Mouse (Mus musculus) midbrain, postnatal 0 days (tissue): Measurements from ENCODE around the gene Ggt5. TPM values are rescaled to one million over a fixed set of nuclear protein-coding genes. Genes with fewer than 3 reads are reported as not detected.
A peak's percentile ranks its signal among the peaks of the same experiment; 100 is the strongest.

Experiments
- ATAC-seq: fragments of 200-750 bp; cut with Nextera tagmentation; 2 replicates; pipeline ENCODE4 v1.8.0; 2017; ENCODE audit warnings: moderate number of reproducible peaks, mild to moderate bottlenecking, moderate TSS enrichment, moderate library complexity; ENCODE audit not compliant: low FRiP score
- DNase-seq: peaks from one replicate; pipeline ENCODE4 v3.0.0-alpha.2; 2015; ENCODE audit warnings: low spot score
- H3K27ac ChIP-seq: fragments of 300-500 bp; sonication (generic); 2 replicates; pipeline ENCODE4 v1.5.1; 2014; ENCODE audit warnings: low read depth, mild to moderate bottlenecking, low read length, mixed read lengths
- H3K27me3 ChIP-seq: fragments of 300-500 bp; sonication (generic); 2 replicates; pipeline ENCODE4 v1.6.1; 2014; ENCODE audit warnings: low read length, control low read depth, mixed read lengths; ENCODE audit not compliant: insufficient read depth
- H3K36me3 ChIP-seq: fragments of 300-500 bp; sonication (generic); 2 replicates; pipeline ENCODE4 v1.6.1; 2014; ENCODE audit warnings: low read length, control low read depth, mixed read lengths; ENCODE audit not compliant: insufficient read depth
- H3K4me1 ChIP-seq: fragments of 300-500 bp; sonication (generic); 2 replicates; pipeline ENCODE4 v1.6.1; 2014; ENCODE audit warnings: mild to moderate bottlenecking, control low read depth, antibody characterized with exemption, low read length, mixed read lengths; ENCODE audit not compliant: insufficient read depth
- H3K4me2 ChIP-seq: fragments of 300-500 bp; sonication (generic); 2 replicates; pipeline ENCODE4 v1.6.1; 2014; ENCODE audit warnings: low read depth, mild to moderate bottlenecking, low read length, mixed read lengths; ENCODE audit not compliant: poor library complexity, severe bottlenecking
- H3K4me3 ChIP-seq: fragments of 300-500 bp; sonication (generic); 2 replicates; pipeline ENCODE4 v1.5.1; 2014; ENCODE audit warnings: low read depth, mild to moderate bottlenecking, low read length, moderate library complexity
- H3K9ac ChIP-seq: fragments of 300-500 bp; sonication (generic); replicated peaks from 2 replicates; pipeline ENCODE4 v1.6.1; 2014; ENCODE audit warnings: mild to moderate bottlenecking, low read length, moderate library complexity, mixed read lengths; ENCODE audit not compliant: poor library complexity, severe bottlenecking
- H3K9me3 ChIP-seq: fragments of 300-500 bp; sonication (generic); 2 replicates; pipeline ENCODE4 v1.6.1; 2016; ENCODE audit warnings: low read length, control low read depth
- CTCF ChIP-seq: IDR thresholded peaks from 2 replicates; pipeline ENCODE4 v1.5.1; 2016; ENCODE audit warnings: antibody characterized with exemption, mild to moderate bottlenecking
- WGBS: fragments of 180-500 bp; shearing (Covaris S2); extraction: QIAGEN DNeasy Blood & Tissue Kit; methylation state at CpG from one replicate; pipeline ENCODE4 v1.1.7; 2014; 5-methylcytosine and 5-hydroxymethylcytosine counted together
- polyA plus RNA-seq: library from polyadenylated mRNA; unstranded; fragments of >200 nt; fragmentation: Nextera tagmentation; extraction: Ambion mirVana; gene quantifications from 2 replicates; pipeline ENCODE4 v1.2.1, GENCODE M21; 2015
- total RNA-seq: library from RNA; depleted of rRNA; stranded (reverse); fragments of >200 nt; gene quantifications from 2 replicates; pipeline ENCODE4 v1.2.3, GENCODE M21; 2014

Ggt5 gene
- total and polyA plus RNA-seq, 2 experiments from 2014 or later = 1.3 to 5.8 TPM

- no peak overlapping the region for H3K4me3 ChIP-seq
- no peaks in the 10 kb centered on the region for H3K9me3 ChIP-seq
- 93% methylated on average over 7 of the region's 7 CpGs for WGBS
- ATAC-seq = no peak
- DNase-seq = no peak
- H3K27ac ChIP-seq = no peak overlapping the region
- TF ChIP-seq CTCF = no peak
- no peaks in the 10 kb centered on the region for H3K4me1 ChIP-seq
- peaks cover 8% of the 10 kb centered on the region; the same call in 1 of the 2 replicates for H3K36me3 ChIP-seq
- no peaks in the 10 kb centered on the region for H3K27me3 ChIP-seq
- H3K9ac ChIP-seq = no peak overlapping the region
- H3K4me2 ChIP-seq = no peak overlapping the region
Observed at GRCm38 (mm10) chr10:75641721-75642222, 52.6 kb downstream of the Ggt5 start.

- H3K36me3 ChIP-seq = peaks cover 11% of the 10 kb centered on the region
- no peak overlapping the region for H3K9ac ChIP-seq
- TF ChIP-seq CTCF = no peak
- no peaks in the 10 kb centered on the region for H3K4me1 ChIP-seq
- no peaks in the 10 kb centered on the region for H3K27me3 ChIP-seq
- H3K4me3 ChIP-seq = no peak overlapping the region
- ATAC-seq = no peak
- H3K27ac ChIP-seq = no peak overlapping the region
- H3K9me3 ChIP-seq = no peaks in the 10 kb centered on the region
- no peak for DNase-seq
- no peak overlapping the region for H3K4me2 ChIP-seq
- 81% methylated on average over 9 of the region's 9 CpGs for WGBS
Observed at GRCm38 (mm10) chr10:75642436-75642835, 53.3 kb downstream of the Ggt5 start.

DNA sequence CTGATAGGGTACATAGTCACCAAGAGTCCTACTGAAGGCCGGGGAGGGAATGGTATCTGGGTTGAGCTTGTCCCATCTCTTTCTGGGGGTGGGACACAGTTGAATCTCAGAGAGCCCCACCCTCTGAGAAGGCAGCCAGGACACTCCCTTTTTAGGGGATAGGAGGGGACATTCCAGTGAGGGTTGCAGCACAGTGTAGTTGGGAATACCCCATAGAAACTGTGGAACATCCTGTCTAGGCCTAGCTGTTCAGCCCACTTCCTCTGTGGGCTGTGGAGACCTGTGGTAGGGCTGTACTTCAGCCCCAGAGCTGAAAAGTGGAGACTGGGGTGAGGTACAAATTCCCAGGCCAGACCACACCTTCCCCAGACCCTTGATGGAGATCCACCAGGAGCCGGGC, 53.8 kb downstream of the Ggt5 start:
- ATAC-seq (no peak), DNase-seq (no peak)
- H3K4me2 ChIP-seq = no peak overlapping the region
- H3K9me3 ChIP-seq = no peaks in the 10 kb centered on the region
- H3K27ac ChIP-seq = no peak overlapping the region
- TF ChIP-seq CTCF = no peak
- H3K9ac ChIP-seq = no peak overlapping the region
- H3K36me3 ChIP-seq = peaks cover 11% of the 10 kb centered on the region
- H3K4me3 ChIP-seq = no peak overlapping the region
- H3K27me3 ChIP-seq = no peaks in the 10 kb centered on the region
- 96% methylated on average over 2 of the region's 2 CpGs for WGBS
- H3K4me1 ChIP-seq = no peaks in the 10 kb centered on the region

DNA sequence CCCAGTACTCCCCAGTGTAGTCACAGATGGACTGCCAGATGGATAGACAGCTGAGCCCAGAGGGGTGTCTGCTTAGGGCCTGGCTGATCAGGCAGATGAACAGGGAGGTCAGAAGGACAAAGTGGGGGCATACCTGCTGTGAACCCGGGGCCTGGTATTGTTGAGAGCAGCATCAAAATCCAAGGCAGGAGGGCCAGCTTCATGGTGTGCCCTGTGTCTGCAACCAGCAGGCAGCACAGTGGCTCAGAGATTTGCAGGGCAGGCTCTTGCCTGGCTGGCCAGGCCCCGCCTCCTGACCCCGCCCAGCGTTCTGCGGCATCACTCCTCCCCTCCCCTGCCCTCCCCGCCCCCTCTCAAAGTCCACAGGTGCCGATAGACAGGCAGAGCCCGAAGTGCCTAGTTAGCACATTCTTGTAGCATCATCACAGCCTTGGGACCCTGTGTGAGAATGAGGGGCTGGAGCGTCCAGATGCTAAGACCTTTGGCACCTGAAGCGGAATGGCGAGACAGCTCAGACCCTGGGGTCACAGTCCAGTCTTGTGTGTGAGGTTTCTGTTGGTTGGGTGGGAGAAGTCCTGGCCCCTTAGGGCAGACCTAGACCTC, 54.7 kb downstream of the Ggt5 start, which contains the start of gene Susd2:
Gene Susd2 (minus strand): TSS at position 268 of the 603 bp plus-strand sequence.
- ATAC-seq (peak; percentile 55), DNase-seq (peak; percentile 57)
- WGBS = 6% methylated on average over 11 of the region's 11 CpGs
- Histone ChIP-seq H3K27me3 (no peaks in the 10 kb centered on the region), H3K4me3 (no peak within 1 kb of the TSS), H3K9ac (0 out of 2 replicates have a peak within 1 kb of the TSS, but pooled peaks have one; percentile 19), H3K27ac (peak within 1 kb of the TSS; percentile 38; the same call in 1 of the 2 replicates), H3K4me1 (no peaks in the 10 kb centered on the region), H3K9me3 (no peaks in the 10 kb centered on the region), H3K4me2 (peak within 1 kb of the TSS; percentile 20), H3K36me3 (peaks cover 19% of the 10 kb centered on the region)
- TF ChIP-seq CTCF = no peak

- H3K9me3 ChIP-seq = no peaks in the 10 kb centered on the region
- no peak for ATAC-seq
- H3K4me1 ChIP-seq = no peaks in the 10 kb centered on the region
- H3K4me2 ChIP-seq = no peak overlapping the region
- peaks cover 36% of the 10 kb centered on the region for H3K36me3 ChIP-seq
- H3K4me3 ChIP-seq = no peak overlapping the region
- TF ChIP-seq CTCF = no peak
- H3K27ac ChIP-seq = no peak overlapping the region
- WGBS = 94% methylated on average over 8 of the region's 8 CpGs
- DNase-seq = no peak
- H3K9ac ChIP-seq = no peak overlapping the region
- no peaks in the 10 kb centered on the region for H3K27me3 ChIP-seq
Observed at GRCm38 (mm10) chr10:75645616-75646015, 56.5 kb downstream of the Ggt5 start.

DNA sequence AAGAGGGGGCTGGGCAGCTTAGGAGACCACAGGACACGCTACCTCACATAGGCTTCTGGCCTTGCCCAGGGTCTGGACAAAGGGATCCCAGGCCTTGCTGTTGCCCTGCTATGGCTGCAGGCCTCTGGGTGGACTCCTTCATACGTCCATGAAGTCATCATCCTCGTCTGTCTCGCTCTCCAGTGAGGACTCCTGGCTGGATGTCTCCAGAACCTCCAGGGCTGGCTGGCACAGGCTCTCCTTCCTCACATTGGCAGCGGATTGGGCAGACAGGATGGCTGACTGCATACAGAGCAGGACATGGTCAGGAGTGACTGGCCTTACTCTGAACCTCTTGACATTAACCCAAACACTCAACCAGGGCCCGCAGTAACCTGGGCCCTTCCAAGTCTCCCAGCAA, 57.3 kb downstream of the Ggt5 start:
- no peaks in the 10 kb centered on the region for H3K27me3 ChIP-seq
- ATAC-seq (no peak), DNase-seq (no peak)
- H3K9me3 ChIP-seq = no peaks in the 10 kb centered on the region
- H3K36me3 ChIP-seq = peaks cover 44% of the 10 kb centered on the region
- 88% methylated on average over 6 of the region's 6 CpGs for WGBS
- no peaks in the 10 kb centered on the region for H3K4me1 ChIP-seq
- no peak overlapping the region for H3K9ac ChIP-seq
- H3K27ac ChIP-seq = no peak overlapping the region
- H3K4me3 ChIP-seq = no peak overlapping the region
- no peak for TF ChIP-seq CTCF
- no peak overlapping the region for H3K4me2 ChIP-seq
